Mouse (Mus musculus): Measurements from ENCODE around the gene Dazap1.

GRCm38 (mm10) chr10:80301256-80302081, 40.2 kb downstream of the Dazap1 start:
- TF ChIP-seq HCFC1 (IDR thresholded peaks at IDR 0.05; ENCODE audit: low read depth, low read length) (no peak), ETS1 (IDR thresholded peaks at IDR 0.05; ENCODE audit: low read depth, low read length) (no peak), CTCF (IDR thresholded peaks at IDR 0.05 in 2 of 3, conservative IDR thresholded peaks at IDR 0.05 in 1 of 3; ENCODE audit: control insufficient read depth in 1 of 3, insufficient read depth in 1 of 3, low read depth in 2 of 3, low read length in 3 of 3, poor library complexity in 1 of 3, severe bottlenecking in 1 of 3) (no peak), MEF2A (IDR thresholded peaks at IDR 0.05; ENCODE audit: extremely low read depth, insufficient replicate concordance, low read depth, low read length, poor library complexity, severe bottlenecking) (no peak)

Data from MEL (cell line).